Mouse (Mus musculus): Measurements from ENCODE around the gene Zfp239.
A peak's percentile ranks its signal among the peaks of the same experiment; 100 is the strongest.

GRCm38 (mm10) chr6:117840686-117841510 is 21.0 kb upstream of the Zfp239 start, which contains the start of gene Zfp637:
- TF ChIP-seq CTCF (IDR thresholded peaks at IDR 0.05): peak; percentile 73
- TF ChIP-seq POLR2A (IDR thresholded peaks at IDR 0.05; ENCODE audit: insufficient read depth, low read depth, low read length): peak; percentile 72

All from heart, adult 2 months (tissue).